Mouse (Mus musculus) embryonic facial prominence, embryonic 13.5 days (tissue): ENCODE measurements around the gene Trim72. TPM values are rescaled to one million over a fixed set of nuclear protein-coding genes. Genes with fewer than 3 reads are reported as not detected.
"Not testable (repeated sequence)": the region's sequence is repeated elsewhere in the genome, so short reads cannot be mapped to it uniquely, and the experiment has no call there.

Experiments used
- ATAC-seq: fragments of 200-750 bp; cut with Nextera tagmentation; 2 replicates; pipeline ENCODE4 v1.8.0; 2017; ENCODE audit warnings: low read depth; ENCODE audit not compliant: insufficient number of reproducible peaks, insufficient read depth, low FRiP score, low TSS enrichment
- H3K27ac ChIP-seq: fragments of 300-500 bp; sonication (generic); 2 replicates; pipeline ENCODE4 v1.5.1; 2015; ENCODE audit warnings: moderate library complexity, mild to moderate bottlenecking, inconsistent platforms
- H3K27me3 ChIP-seq: fragments of 300-500 bp; sonication (generic); 2 replicates; pipeline ENCODE4 v1.6.1; 2015; ENCODE audit warnings: mild to moderate bottlenecking, inconsistent platforms
- H3K36me3 ChIP-seq: fragments of 300-500 bp; sonication (generic); 2 replicates; pipeline ENCODE4 v1.6.1; 2015; ENCODE audit warnings: mild to moderate bottlenecking, inconsistent platforms
- H3K4me1 ChIP-seq: fragments of 300-500 bp; sonication (generic); 2 replicates; pipeline ENCODE4 v1.6.1; 2015; ENCODE audit warnings: inconsistent platforms
- H3K4me2 ChIP-seq: fragments of 300-500 bp; sonication (generic); 2 replicates; pipeline ENCODE4 v1.6.1; 2015; ENCODE audit warnings: moderate library complexity, mild to moderate bottlenecking, inconsistent platforms
- H3K4me3 ChIP-seq: fragments of 300-500 bp; sonication (generic); 2 replicates; pipeline ENCODE4 v1.5.1; 2015; ENCODE audit warnings: mild to moderate bottlenecking, inconsistent platforms
- H3K9ac ChIP-seq: fragments of 300-500 bp; sonication (generic); 2 replicates; pipeline ENCODE4 v1.6.1; 2015; ENCODE audit warnings: mild to moderate bottlenecking, inconsistent platforms
- H3K9me3 ChIP-seq: fragments of 300-500 bp; sonication (generic); 2 replicates; pipeline ENCODE4 v1.6.1; 2016; ENCODE audit warnings: inconsistent platforms
- WGBS: fragments of 180-500 bp; shearing (Covaris S2); methylation state at CpG from one replicate; pipeline ENCODE4 v1.1.7; 2015; ENCODE audit warnings: mixed read lengths; 5-methylcytosine and 5-hydroxymethylcytosine counted together
- polyA plus RNA-seq: library from polyadenylated mRNA; unstranded; fragments of >200 nt; fragmentation: Nextera tagmentation; extraction: Ambion mirVana; gene quantifications from 2 replicates; pipeline ENCODE4 v1.2.1, GENCODE M21; 2015

The Trim72 gene
- polyA plus RNA-seq, 1 experiment from 2014 or later = 0.18 TPM

- 75% methylated on average over 13 of the region's 13 CpGs for WGBS
- H3K4me2 ChIP-seq = no peak overlapping the region
- no peaks in the 10 kb centered on the region for H3K9me3 ChIP-seq
- 0 out of 2 replicates have a peak, but pooled peaks cover 8% of the 10 kb centered on the region for H3K27me3 ChIP-seq
- ATAC-seq = no peak
- no peaks in the 10 kb centered on the region for H3K36me3 ChIP-seq
- no peak overlapping the region for H3K9ac ChIP-seq
- no peak overlapping the region for H3K27ac ChIP-seq
- H3K4me1 ChIP-seq = no peaks in the 10 kb centered on the region
- H3K4me3 ChIP-seq = no peak overlapping the region
Observed at GRCm38 (mm10) chr7:128012136-128012780, 8.5 kb downstream of the Trim72 start.

DNA sequence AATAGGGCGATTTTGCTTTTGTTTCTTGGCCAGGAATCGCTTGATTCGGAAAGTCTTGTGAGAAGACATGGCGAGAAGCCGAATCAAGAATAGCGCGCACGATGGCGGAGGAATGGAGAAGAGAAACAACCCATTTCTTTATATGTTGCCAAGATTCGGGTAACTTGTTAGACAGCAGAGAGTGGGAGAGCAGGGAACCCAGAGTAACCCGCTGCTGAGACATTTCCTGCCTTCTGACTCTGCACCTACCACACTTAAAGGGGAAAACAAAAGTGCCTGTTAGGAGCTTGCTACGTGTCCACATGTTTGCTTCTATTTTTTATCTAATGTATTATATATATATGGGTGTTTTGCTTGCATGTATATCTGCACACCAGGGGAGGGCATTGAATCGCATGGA, 9.4 kb downstream of the Trim72 start:
- no peak for ATAC-seq
- Histone ChIP-seq H3K36me3 (no peaks in the 10 kb centered on the region), H3K4me1 (no peaks in the 10 kb centered on the region), H3K4me3 (no peak overlapping the region), H3K9ac (no peak overlapping the region), H3K4me2 (no peak overlapping the region), H3K27ac (no peak overlapping the region), H3K27me3 (0 out of 2 replicates have a peak, but pooled peaks cover 5% of the 10 kb centered on the region), H3K9me3 (no peaks in the 10 kb centered on the region)
- WGBS = 91% methylated on average over 13 of the region's 13 CpGs

GRCm38 (mm10) chr7:128016134-128016533, 12.4 kb downstream of the Trim72 start:
- not testable (repeated sequence) for H3K4me2 ChIP-seq, ATAC-seq, H3K4me3 ChIP-seq, H3K9ac ChIP-seq, H3K27ac ChIP-seq, H3K4me1 ChIP-seq, H3K9me3 ChIP-seq, H3K36me3 ChIP-seq, H3K27me3 ChIP-seq
- WGBS = 75% methylated on average over 5 of the region's 5 CpGs

DNA sequence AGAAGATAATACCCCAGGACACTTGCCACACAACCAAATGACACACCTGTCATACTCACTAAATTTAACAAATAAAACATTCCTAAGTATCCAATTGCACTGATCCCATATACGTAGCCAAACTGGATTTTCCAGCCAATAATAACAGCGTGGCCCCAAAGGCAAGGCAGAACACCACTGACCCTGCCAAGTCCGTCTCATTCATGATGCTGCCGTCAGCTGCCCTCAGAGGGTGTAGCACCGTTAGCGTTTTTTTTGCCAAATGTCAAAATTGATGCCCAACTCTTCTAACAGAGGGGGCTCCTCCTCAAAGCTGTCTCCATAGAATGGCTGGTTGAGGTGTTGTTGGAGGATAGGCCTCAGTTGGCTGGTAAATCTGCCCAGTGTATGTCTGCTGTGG, 12.9 kb downstream of the Trim72 start:
- Histone ChIP-seq H3K4me1 (no peaks in the 10 kb centered on the region), H3K27me3 (no peaks in the 10 kb centered on the region), H3K4me3 (no peak overlapping the region), H3K9ac (no peak overlapping the region), H3K36me3 (no peaks in the 10 kb centered on the region), H3K4me2 (no peak overlapping the region), H3K27ac (no peak overlapping the region), H3K9me3 (no peaks in the 10 kb centered on the region)
- 64% methylated on average over 6 of the region's 6 CpGs for WGBS
- no peak for ATAC-seq

- H3K36me3 ChIP-seq = no peaks in the 10 kb centered on the region
- H3K4me1 ChIP-seq = no peaks in the 10 kb centered on the region
- H3K4me2 ChIP-seq = no peak overlapping the region
- no peak for ATAC-seq
- H3K9ac ChIP-seq = no peak overlapping the region
- no peaks in the 10 kb centered on the region for H3K27me3 ChIP-seq
- no peak overlapping the region for H3K4me3 ChIP-seq
- 87% methylated on average over 3 of the region's 3 CpGs for WGBS
- no peaks in the 10 kb centered on the region for H3K9me3 ChIP-seq
- no peak overlapping the region for H3K27ac ChIP-seq
Observed at GRCm38 (mm10) chr7:128018275-128018674, 14.5 kb downstream of the Trim72 start.

DNA sequence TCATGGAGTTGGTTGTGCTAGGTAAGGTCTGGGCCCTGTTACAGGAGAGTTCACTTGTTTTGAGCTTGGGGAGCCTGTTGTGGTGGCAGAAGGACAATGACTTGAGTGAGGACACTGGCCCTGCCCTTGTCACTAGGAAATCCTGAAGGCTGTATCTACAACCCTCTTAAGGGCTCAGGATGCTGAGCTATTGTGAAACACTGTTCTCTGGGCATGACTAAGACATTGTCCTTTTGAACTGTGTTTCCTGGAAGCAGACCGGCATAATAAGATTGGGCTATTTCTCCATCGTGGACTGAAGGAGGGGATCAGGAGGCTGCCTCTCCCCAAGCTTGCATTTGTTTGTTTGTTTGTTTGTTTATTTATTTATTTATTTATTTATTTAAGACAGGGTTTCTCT, 15.4 kb downstream of the Trim72 start:
- H3K27me3 ChIP-seq = no peaks in the 10 kb centered on the region
- H3K4me1 ChIP-seq = no peaks in the 10 kb centered on the region
- no peak overlapping the region for H3K9ac ChIP-seq
- H3K4me3 ChIP-seq = no peak overlapping the region
- H3K36me3 ChIP-seq = no peaks in the 10 kb centered on the region
- no peak for ATAC-seq
- no peak overlapping the region for H3K4me2 ChIP-seq
- H3K27ac ChIP-seq = no peak overlapping the region
- WGBS = 87% methylated on average over 2 of the region's 2 CpGs
- H3K9me3 ChIP-seq = no peaks in the 10 kb centered on the region

GRCm38 (mm10) chr7:128022974-128023373, 19.2 kb downstream of the Trim72 start:
- 61% methylated on average over 8 of the region's 8 CpGs for WGBS
- H3K9ac ChIP-seq = no peak overlapping the region
- H3K4me2 ChIP-seq = no peak overlapping the region
- no peaks in the 10 kb centered on the region for H3K4me1 ChIP-seq
- no peaks in the 10 kb centered on the region for H3K9me3 ChIP-seq
- H3K36me3 ChIP-seq = no peaks in the 10 kb centered on the region
- no peak overlapping the region for H3K27ac ChIP-seq
- ATAC-seq = no peak
- no peaks in the 10 kb centered on the region for H3K27me3 ChIP-seq
- no peak overlapping the region for H3K4me3 ChIP-seq

DNA sequence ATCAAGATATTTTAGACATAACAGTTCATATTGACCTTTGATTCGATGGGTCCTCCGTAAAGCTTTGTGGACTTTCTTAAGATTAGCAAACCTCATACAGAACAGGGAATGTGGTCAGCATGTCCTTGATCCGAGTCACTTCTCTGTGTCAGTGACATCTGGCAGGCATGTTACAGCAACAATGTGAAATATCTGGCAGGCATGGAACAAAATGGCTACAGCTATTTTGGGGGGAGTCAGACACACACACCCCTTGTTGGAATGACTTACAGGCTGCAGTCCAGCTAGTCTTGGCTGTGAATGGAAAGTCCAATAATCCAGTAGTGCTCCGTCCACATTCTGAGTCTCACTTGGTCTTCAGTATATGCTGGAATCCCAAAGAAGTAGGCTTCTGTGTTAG, 19.8 kb downstream of the Trim72 start:
- H3K36me3 ChIP-seq = no peaks in the 10 kb centered on the region
- WGBS = 86% methylated on average over 4 of the region's 4 CpGs
- no peaks in the 10 kb centered on the region for H3K9me3 ChIP-seq
- H3K27ac ChIP-seq = no peak overlapping the region
- no peak overlapping the region for H3K4me3 ChIP-seq
- H3K9ac ChIP-seq = no peak overlapping the region
- no peak for ATAC-seq
- no peak overlapping the region for H3K4me2 ChIP-seq
- H3K27me3 ChIP-seq = no peaks in the 10 kb centered on the region
- H3K4me1 ChIP-seq = no peaks in the 10 kb centered on the region

- Histone ChIP-seq H3K4me2 (no peak overlapping the region), H3K27ac (no peak overlapping the region), H3K4me3 (no peak overlapping the region), H3K9me3 (no peaks in the 10 kb centered on the region), H3K36me3 (no peaks in the 10 kb centered on the region), H3K4me1 (no peaks in the 10 kb centered on the region), H3K27me3 (no peaks in the 10 kb centered on the region), H3K9ac (no peak overlapping the region)
- 92% methylated on average over 9 of the region's 9 CpGs for WGBS
- ATAC-seq = no peak
Observed at GRCm38 (mm10) chr7:128024364-128024763, 20.6 kb downstream of the Trim72 start.

DNA sequence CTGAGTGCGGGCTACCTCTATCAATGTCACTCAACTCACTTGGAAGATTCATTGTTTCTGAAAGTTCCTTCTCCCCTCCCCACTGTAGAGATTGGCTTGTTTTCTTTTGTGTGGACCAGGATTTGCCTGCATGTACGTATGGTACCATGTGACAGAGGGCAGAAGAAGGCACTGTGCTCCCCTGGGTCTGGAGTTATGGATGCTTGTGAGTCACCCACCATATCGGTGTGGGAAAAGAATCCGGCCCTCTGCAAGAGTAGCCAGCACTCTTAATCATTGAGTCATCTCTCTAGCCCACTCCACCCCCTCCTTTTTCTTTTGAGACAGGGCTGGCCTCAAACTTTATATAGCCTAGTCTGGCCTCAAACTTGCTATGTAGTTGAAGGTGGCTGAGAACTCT, 21.2 kb downstream of the Trim72 start:
- ATAC-seq = no peak
- no peak overlapping the region for H3K4me3 ChIP-seq
- no peaks in the 10 kb centered on the region for H3K27me3 ChIP-seq
- no peaks in the 10 kb centered on the region for H3K4me1 ChIP-seq
- H3K9me3 ChIP-seq = no peaks in the 10 kb centered on the region
- H3K4me2 ChIP-seq = no peak overlapping the region
- H3K27ac ChIP-seq = no peak overlapping the region
- 87% methylated on average over 4 of the region's 4 CpGs for WGBS
- H3K36me3 ChIP-seq = no peaks in the 10 kb centered on the region
- no peak overlapping the region for H3K9ac ChIP-seq

DNA sequence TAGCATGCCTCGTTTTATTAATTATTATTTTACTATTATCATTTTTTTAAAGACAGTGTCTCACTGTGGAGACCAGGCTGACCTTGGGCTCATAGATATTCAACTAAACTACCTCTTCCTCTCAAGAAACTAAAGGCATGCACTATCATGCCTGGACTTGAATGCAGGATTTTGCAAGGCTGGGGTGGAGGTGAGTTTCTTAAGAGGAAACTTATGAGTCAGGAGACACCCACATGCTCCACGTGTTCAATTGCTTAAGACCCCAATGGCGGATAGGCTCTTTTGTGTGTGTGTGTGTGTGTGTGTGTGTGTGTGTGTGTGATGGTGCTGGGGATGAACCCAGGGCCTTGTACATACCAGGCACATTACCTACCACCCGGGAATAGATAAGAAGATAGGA, 21.6 kb downstream of the Trim72 start:
- 68% methylated on average over 4 of the region's 4 CpGs for WGBS
- H3K4me1 ChIP-seq = no peaks in the 10 kb centered on the region
- H3K4me2 ChIP-seq = no peak overlapping the region
- H3K9ac ChIP-seq = no peak overlapping the region
- ATAC-seq = no peak
- H3K36me3 ChIP-seq = no peaks in the 10 kb centered on the region
- H3K27me3 ChIP-seq = no peaks in the 10 kb centered on the region
- H3K9me3 ChIP-seq = no peaks in the 10 kb centered on the region
- H3K4me3 ChIP-seq = no peak overlapping the region
- no peak overlapping the region for H3K27ac ChIP-seq

DNA sequence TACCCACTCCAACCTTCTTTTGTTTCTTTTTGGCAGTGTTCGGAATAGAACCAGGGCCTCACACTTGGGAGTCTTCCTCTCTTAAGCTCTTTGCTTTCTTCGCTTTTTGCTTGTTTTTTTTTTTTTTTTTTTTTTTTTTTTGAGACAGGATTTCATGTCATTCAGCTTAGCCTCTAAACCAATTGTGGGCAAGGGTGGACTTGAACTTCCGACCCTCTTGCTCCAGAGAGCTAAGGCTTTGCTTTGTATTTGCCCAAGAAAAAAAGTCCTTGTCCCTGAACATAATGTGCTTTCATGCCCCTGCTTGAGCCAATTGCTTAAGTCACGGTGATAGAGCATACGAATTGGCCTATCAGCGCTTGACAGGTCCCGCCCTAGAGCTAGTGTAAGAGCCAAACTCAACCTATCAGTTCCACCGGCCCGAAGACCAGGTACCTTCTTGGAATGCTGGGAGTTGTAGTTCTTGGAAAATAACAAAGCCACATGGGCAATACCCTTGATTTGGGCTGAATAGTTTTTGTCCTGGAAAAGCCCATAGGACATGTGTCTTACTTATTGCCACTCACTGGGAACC, 27.7 kb downstream of the Trim72 start:
- Histone ChIP-seq H3K9ac (no peak overlapping the region), H3K4me2 (no peak overlapping the region), H3K27ac (no peak overlapping the region), H3K27me3 (no peaks in the 10 kb centered on the region), H3K4me3 (no peak overlapping the region), H3K4me1 (no peaks in the 10 kb centered on the region), H3K9me3 (no peaks in the 10 kb centered on the region), H3K36me3 (no peaks in the 10 kb centered on the region)
- WGBS = 37% methylated on average over 9 of the region's 9 CpGs
- ATAC-seq = no peak; the same call in 1 of the 2 replicates
